Mouse (Mus musculus) lung, postnatal 0 days (tissue): Measurements from ENCODE around the gene Ccdc58. TPM values are rescaled to one million over a fixed set of nuclear protein-coding genes. Genes with fewer than 3 reads are reported as not detected.
"Not testable (repeated sequence)": the region's sequence is repeated elsewhere in the genome, so short reads cannot be mapped to it uniquely, and the experiment has no call there.

ENCODE experiments used
- ATAC-seq: fragments of 200-750 bp; cut with Nextera tagmentation; 2 replicates; pipeline ENCODE4 v1.8.0; 2017; ENCODE audit warnings: moderate library complexity
- DNase-seq: peaks from one replicate; pipeline ENCODE4 v3.0.0-alpha.2; 2016; ENCODE audit warnings: low spot score
- H3K27ac ChIP-seq: fragments of 300-500 bp; sonication (generic); 2 replicates; pipeline ENCODE4 v1.5.1; 2014; ENCODE audit warnings: antibody characterized with exemption, mild to moderate bottlenecking, low read length, mixed read lengths
- H3K27me3 ChIP-seq: fragments of 300-500 bp; sonication (generic); replicated peaks from 2 replicates; pipeline ENCODE4 v1.6.1; 2014; ENCODE audit warnings: low read length, mixed read lengths; ENCODE audit not compliant: insufficient read depth
- H3K36me3 ChIP-seq: fragments of 300-500 bp; sonication (generic); 2 replicates; pipeline ENCODE4 v1.6.1; 2014; ENCODE audit warnings: low read length, mixed read lengths; ENCODE audit not compliant: insufficient read depth
- H3K4me1 ChIP-seq: fragments of 300-500 bp; sonication (generic); 2 replicates; pipeline ENCODE4 v1.6.1; 2014; ENCODE audit warnings: antibody characterized with exemption, low read depth, low read length, mixed read lengths; ENCODE audit not compliant: insufficient read depth
- H3K4me2 ChIP-seq: fragments of 300-500 bp; sonication (generic); replicated peaks from 2 replicates; pipeline ENCODE4 v1.6.1; 2014; ENCODE audit warnings: low read depth, mild to moderate bottlenecking, low read length, moderate library complexity, mixed read lengths
- H3K4me3 ChIP-seq: fragments of 300-500 bp; sonication (generic); 2 replicates; pipeline ENCODE4 v1.5.1; 2014; ENCODE audit warnings: low read depth, low read length
- H3K9ac ChIP-seq: fragments of 300-500 bp; sonication (generic); replicated peaks from 2 replicates; pipeline ENCODE4 v1.6.1; 2014; ENCODE audit warnings: low read depth, mild to moderate bottlenecking
- H3K9me3 ChIP-seq: fragments of 300-500 bp; sonication (generic); 2 replicates; pipeline ENCODE4 v1.6.1; 2016; ENCODE audit warnings: low read length, mixed read lengths
- CTCF ChIP-seq: IDR thresholded peaks from 2 replicates; pipeline ENCODE4 v1.5.1; 2016; ENCODE audit warnings: antibody characterized with exemption, mild to moderate bottlenecking
- EP300 ChIP-seq: IDR thresholded peaks from 2 replicates; pipeline ENCODE4 v1.6.1; 2016; ENCODE audit warnings: antibody characterized with exemption, mild to moderate bottlenecking, control low read depth
- WGBS: fragments of 180-500 bp; shearing (Covaris S2); extraction: QIAGEN DNeasy Blood & Tissue Kit; methylation state at CpG from one replicate; pipeline ENCODE4 v1.1.7; 2014; 5-methylcytosine and 5-hydroxymethylcytosine counted together
- polyA plus RNA-seq: library from polyadenylated mRNA; unstranded; fragments of >200 nt; fragmentation: Nextera tagmentation; extraction: Ambion mirVana; gene quantifications from 2 replicates; pipeline ENCODE4 v1.2.1, GENCODE M21; 2015

The Ccdc58 gene
- polyA plus RNA-seq, 1 experiment from 2014 or later = 36.4 TPM

DNA sequence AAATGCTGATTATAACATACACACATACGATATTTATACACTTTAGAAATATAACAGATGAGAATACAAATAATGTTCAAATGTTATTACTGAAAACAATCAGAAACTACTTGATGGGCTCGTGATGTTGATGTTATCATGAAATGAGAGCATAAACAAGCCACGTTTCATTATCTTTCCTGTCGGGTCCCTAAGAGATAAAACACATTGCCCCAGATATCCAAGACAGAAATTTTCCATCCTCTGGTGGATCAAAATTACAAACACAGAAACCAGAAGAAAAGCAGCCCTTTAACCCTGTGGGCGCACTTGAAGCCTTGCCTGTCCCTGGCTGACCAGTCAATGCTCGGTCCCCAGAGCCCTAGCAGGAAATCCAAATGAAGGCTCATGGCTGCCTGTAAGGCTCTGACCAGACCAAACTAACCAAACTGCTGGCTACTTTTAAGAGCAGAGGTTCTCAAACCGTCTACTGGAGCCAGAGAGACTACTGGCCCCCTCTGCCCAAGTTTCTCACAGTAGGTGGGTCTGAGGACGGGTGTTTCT is 13.5 kb upstream of the Ccdc58 start:
- 59% methylated on average over 8 of the region's 8 CpGs for WGBS
- H3K27me3 ChIP-seq = no peaks in the 10 kb centered on the region
- H3K9ac ChIP-seq = no peak overlapping the region
- H3K4me1 ChIP-seq = 0 out of 2 replicates have a peak, but pooled peaks cover 3% of the 10 kb centered on the region
- H3K4me3 ChIP-seq = no peak overlapping the region
- H3K4me2 ChIP-seq = no peak overlapping the region
- TF ChIP-seq EP300 = no peak
- no peak for TF ChIP-seq CTCF
- H3K36me3 ChIP-seq = no peaks in the 10 kb centered on the region
- H3K27ac ChIP-seq = no peak overlapping the region
- H3K9me3 ChIP-seq = no peaks in the 10 kb centered on the region
- ATAC-seq (no peak), DNase-seq (no peak)

DNA sequence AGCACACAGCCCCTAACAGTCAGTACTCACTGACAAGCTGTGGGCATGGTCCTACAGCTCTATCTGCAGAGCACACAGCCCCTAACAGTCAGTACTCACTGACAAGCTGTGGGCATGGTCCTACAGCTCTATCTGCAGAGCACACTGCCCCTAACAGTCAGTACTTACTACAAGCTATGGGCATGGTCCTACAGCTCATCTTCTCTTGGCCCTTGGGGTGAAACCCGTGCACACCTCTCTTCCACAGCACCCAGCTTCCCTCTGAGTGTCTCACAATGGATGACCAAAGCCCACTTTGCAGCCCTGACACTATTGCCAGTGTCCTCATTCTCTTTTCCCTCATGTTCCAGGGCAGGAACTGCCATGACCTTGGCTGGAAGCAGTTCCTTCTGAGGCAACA is 9.0 kb upstream of the Ccdc58 start:
- ATAC-seq, DNase-seq, H3K27me3 ChIP-seq, H3K36me3 ChIP-seq, H3K9me3 ChIP-seq, H3K4me3 ChIP-seq, H3K9ac ChIP-seq, H3K27ac ChIP-seq, H3K4me2 ChIP-seq, H3K4me1 ChIP-seq: not testable (repeated sequence)
- 89% methylated on average over 1 of the region's 1 CpGs for WGBS

DNA sequence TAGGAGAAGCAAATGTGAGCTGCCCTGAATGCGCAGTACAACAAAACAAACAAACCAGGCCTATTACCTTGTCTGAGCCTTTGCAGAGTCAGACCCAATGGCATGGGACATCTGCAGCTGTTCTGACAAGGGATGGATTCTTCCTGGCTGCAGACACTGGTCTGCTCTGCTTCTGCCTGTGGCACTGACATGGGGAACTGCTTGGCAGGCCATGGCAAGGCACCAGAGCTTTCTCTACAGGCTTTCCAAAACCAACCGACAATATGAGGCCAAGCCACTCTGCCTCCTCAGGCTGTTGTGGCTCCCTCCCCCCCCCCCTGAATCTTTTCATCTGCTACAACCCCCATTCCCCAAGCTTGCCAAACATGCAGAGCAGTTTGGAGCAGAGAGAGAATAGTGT is 8.2 kb upstream of the Ccdc58 start:
- WGBS = 67% methylated on average over 2 of the region's 2 CpGs
- no peak overlapping the region for H3K27ac ChIP-seq
- DNase-seq (no peak), ATAC-seq (no peak)
- 0 out of 2 replicates have a peak, but pooled peaks cover 3% of the 10 kb centered on the region for H3K4me1 ChIP-seq
- no peak overlapping the region for H3K9ac ChIP-seq
- no peaks in the 10 kb centered on the region for H3K36me3 ChIP-seq
- H3K4me2 ChIP-seq = no peak overlapping the region
- no peaks in the 10 kb centered on the region for H3K9me3 ChIP-seq
- no peaks in the 10 kb centered on the region for H3K27me3 ChIP-seq
- H3K4me3 ChIP-seq = no peak overlapping the region
- TF ChIP-seq CTCF (no peak), EP300 (no peak)

DNA sequence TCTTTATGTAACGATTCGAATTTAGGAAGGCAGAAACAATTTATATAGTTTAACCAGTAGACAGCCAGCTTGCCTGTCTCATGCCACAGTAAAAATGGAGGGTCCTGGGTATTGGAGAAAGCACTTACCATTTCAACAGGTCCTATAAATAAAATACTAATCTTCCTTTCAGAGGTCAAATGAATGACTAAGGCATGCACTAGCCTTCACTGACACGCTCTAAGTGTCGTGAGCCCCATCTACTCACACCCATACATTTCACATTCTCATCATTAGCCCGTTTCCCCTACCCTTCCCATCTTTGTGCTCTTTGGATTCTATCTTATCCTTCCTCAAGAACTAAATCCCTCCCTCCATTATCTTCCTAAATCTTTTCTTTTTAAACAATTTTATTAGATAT is 6.6 kb upstream of the Ccdc58 start:
- Histone ChIP-seq H3K9ac (no peak overlapping the region), H3K4me3 (no peak overlapping the region), H3K36me3 (no peaks in the 10 kb centered on the region), H3K27ac (no peak overlapping the region), H3K4me2 (no peak overlapping the region), H3K9me3 (no peaks in the 10 kb centered on the region), H3K4me1 (peaks cover 3% of the 10 kb centered on the region; the same call in 1 of the 2 replicates), H3K27me3 (no peaks in the 10 kb centered on the region)
- 74% methylated on average over 5 of the region's 5 CpGs for WGBS
- ATAC-seq = no peak
- no peak for TF ChIP-seq EP300
- TF ChIP-seq CTCF = no peak
- DNase-seq = no peak

DNA sequence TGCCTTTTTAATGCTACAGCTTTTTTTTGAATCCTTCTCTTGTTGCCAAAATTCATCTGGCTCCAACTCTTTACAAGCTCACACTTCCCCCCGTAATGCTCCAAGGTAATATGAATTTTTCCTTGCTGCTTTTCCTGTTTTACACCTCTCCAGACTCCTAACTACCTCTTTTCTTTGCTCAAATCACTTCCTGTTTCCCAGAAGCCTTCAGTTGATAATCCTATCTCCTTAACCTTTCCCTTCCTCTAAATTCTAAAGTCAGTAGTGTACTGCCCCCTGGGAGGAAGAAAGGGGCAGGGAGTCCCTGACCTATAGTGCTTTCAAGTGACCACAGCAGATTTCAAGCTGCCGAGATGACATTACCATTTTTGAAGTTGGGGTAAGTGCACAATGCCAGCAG is 3.8 kb upstream of the Ccdc58 start:
- Histone ChIP-seq H3K4me2 (no peak overlapping the region), H3K36me3 (no peaks in the 10 kb centered on the region), H3K27me3 (no peaks in the 10 kb centered on the region), H3K4me3 (no peak overlapping the region), H3K27ac (no peak overlapping the region), H3K4me1 (peaks cover 3% of the 10 kb centered on the region; the same call in 1 of the 2 replicates), H3K9me3 (no peaks in the 10 kb centered on the region), H3K9ac (no peak overlapping the region)
- ATAC-seq = no peak
- 54% methylated on average over 2 of the region's 2 CpGs for WGBS
- TF ChIP-seq EP300 (no peak), CTCF (no peak; the same call in 1 of the 2 replicates)
- DNase-seq = no peak

DNA sequence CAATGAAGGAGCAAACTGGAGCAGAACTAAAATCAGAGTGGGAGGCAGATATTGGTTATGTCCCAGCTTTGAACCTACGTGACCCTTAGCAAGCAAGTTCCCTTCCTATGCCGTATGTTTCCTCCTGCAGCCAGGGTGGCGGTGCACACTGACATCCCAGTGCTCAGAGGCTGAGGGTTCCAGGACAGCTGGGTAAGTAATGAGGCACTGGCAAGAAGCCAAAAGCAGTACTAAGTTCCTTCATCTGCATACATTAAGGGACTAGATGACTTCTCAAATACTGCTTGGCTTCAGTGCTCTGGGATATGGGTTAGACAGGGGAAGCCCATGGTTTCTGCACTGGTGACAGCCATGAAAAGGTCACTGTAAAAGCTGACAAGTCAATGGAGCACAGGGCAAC is 3.1 kb upstream of the Ccdc58 start:
- TF ChIP-seq CTCF (no peak), EP300 (no peak)
- peaks cover 3% of the 10 kb centered on the region; the same call in 1 of the 2 replicates for H3K4me1 ChIP-seq
- WGBS = 44% methylated on average over 3 of the region's 3 CpGs

More for the DNA sequence above, 3.1 kb upstream of the Ccdc58 start:
- Histone ChIP-seq H3K4me3 (no peak overlapping the region), H3K36me3 (no peaks in the 10 kb centered on the region), H3K4me2 (no peak overlapping the region), H3K27ac (no peak overlapping the region), H3K27me3 (no peaks in the 10 kb centered on the region), H3K9me3 (no peaks in the 10 kb centered on the region), H3K9ac (no peak overlapping the region)
- ATAC-seq (no peak), DNase-seq (no peak)
